Mouse (Mus musculus) stomach, embryonic 15.5 days (tissue): ENCODE data around the gene Ciapin1. TPM values are rescaled to one million over a fixed set of nuclear protein-coding genes. Genes with fewer than 3 reads are reported as not detected.

Experiments used
- ATAC-seq: fragments of 200-750 bp; cut with Nextera tagmentation; 2 replicates; pipeline ENCODE4 v1.8.0; 2017; ENCODE audit warnings: low read depth, moderate number of reproducible peaks, moderate TSS enrichment; ENCODE audit not compliant: insufficient read depth, low FRiP score
- H3K27ac ChIP-seq: fragments of 300-500 bp; sonication (generic); 2 replicates; pipeline ENCODE4 v1.5.1; 2015; ENCODE audit warnings: mild to moderate bottlenecking, inconsistent platforms
- H3K27me3 ChIP-seq: fragments of 300-500 bp; sonication (generic); replicated peaks from 2 replicates; pipeline ENCODE4 v1.6.1; 2015; ENCODE audit warnings: inconsistent platforms
- H3K36me3 ChIP-seq: fragments of 300-500 bp; sonication (generic); 2 replicates; pipeline ENCODE4 v1.6.1; 2015; ENCODE audit warnings: inconsistent platforms
- H3K4me1 ChIP-seq: fragments of 300-500 bp; sonication (generic); 2 replicates; pipeline ENCODE4 v1.6.1; 2015; ENCODE audit warnings: inconsistent platforms
- H3K4me2 ChIP-seq: fragments of 300-500 bp; sonication (generic); 2 replicates; pipeline ENCODE4 v1.6.1; 2015; ENCODE audit warnings: mild to moderate bottlenecking, inconsistent platforms
- H3K4me3 ChIP-seq: fragments of 300-500 bp; sonication (generic); replicated peaks from 2 replicates; pipeline ENCODE4 v1.5.1; 2015; ENCODE audit warnings: inconsistent platforms
- H3K9ac ChIP-seq: fragments of 300-500 bp; sonication (generic); 2 replicates; pipeline ENCODE4 v1.6.1; 2015; ENCODE audit warnings: inconsistent platforms
- H3K9me3 ChIP-seq: fragments of 300-500 bp; sonication (generic); 2 replicates; pipeline ENCODE4 v1.6.1; 2016; ENCODE audit warnings: inconsistent platforms
- WGBS: fragments of 180-500 bp; shearing (Covaris S2); methylation state at CpG from one replicate; pipeline ENCODE4 v1.1.7; 2015; 5-methylcytosine and 5-hydroxymethylcytosine counted together
- polyA plus RNA-seq: library from polyadenylated mRNA; unstranded; fragments of >200 nt; fragmentation: Nextera tagmentation; extraction: Ambion mirVana; gene quantifications from 2 replicates; pipeline ENCODE4 v1.2.1, GENCODE M21; 2015

Ciapin1 gene
- polyA plus RNA-seq, 1 experiment from 2014 or later = 89.4 TPM

- Histone ChIP-seq H3K4me3 (no peak overlapping the region), H3K9ac (no peak overlapping the region), H3K4me1 (peaks cover 36% of the 10 kb centered on the region), H3K27ac (peak overlapping the region; percentile 46; the same call in 1 of the 2 replicates), H3K36me3 (no peaks in the 10 kb centered on the region), H3K27me3 (no peaks in the 10 kb centered on the region), H3K9me3 (no peaks in the 10 kb centered on the region), H3K4me2 (peak overlapping the region; percentile 29)
- WGBS = 8% methylated on average over 11 of the region's 11 CpGs
- ATAC-seq = peak; percentile 65
These were observed 56.3 kb downstream of the Ciapin1 start for GRCm38 (mm10) chr8:94781838-94782235.

- peaks cover 36% of the 10 kb centered on the region for H3K4me1 ChIP-seq
- ATAC-seq = no peak
- 61% methylated on average over 7 of the region's 7 CpGs for WGBS
- H3K4me3 ChIP-seq = no peak overlapping the region
- peak overlapping the region; percentile 29 for H3K4me2 ChIP-seq
- H3K9me3 ChIP-seq = no peaks in the 10 kb centered on the region
- H3K9ac ChIP-seq = no peak overlapping the region
- H3K27ac ChIP-seq = peak overlapping the region; percentile 46; the same call in 1 of the 2 replicates
- H3K27me3 ChIP-seq = no peaks in the 10 kb centered on the region
- no peaks in the 10 kb centered on the region for H3K36me3 ChIP-seq
These were observed 56.9 kb downstream of the Ciapin1 start for GRCm38 (mm10) chr8:94781155-94781837.

GRCm38 (mm10) chr8:94780491-94781154 is 57.5 kb downstream of the Ciapin1 start:
- no peak overlapping the region for H3K4me2 ChIP-seq
- no peak for ATAC-seq
- 82% methylated on average over 21 of the region's 21 CpGs for WGBS

GRCm38 (mm10) chr8:94779534-94780294 is 58.4 kb downstream of the Ciapin1 start:
- no peaks in the 10 kb centered on the region for H3K27me3 ChIP-seq
- no peaks in the 10 kb centered on the region for H3K9me3 ChIP-seq
- H3K4me1 ChIP-seq = peaks cover 31% of the 10 kb centered on the region
- H3K4me3 ChIP-seq = no peak overlapping the region
- WGBS = 91% methylated on average over 16 of the region's 16 CpGs
- H3K27ac ChIP-seq = no peak overlapping the region
- no peaks in the 10 kb centered on the region for H3K36me3 ChIP-seq
- ATAC-seq = no peak
- no peak overlapping the region for H3K4me2 ChIP-seq
- no peak overlapping the region for H3K9ac ChIP-seq

More at GRCm38 (mm10) chr8:94780491-94781154, 57.5 kb downstream of the Ciapin1 start:
- Histone ChIP-seq H3K27me3 (no peaks in the 10 kb centered on the region), H3K9me3 (no peaks in the 10 kb centered on the region), H3K4me3 (no peak overlapping the region), H3K9ac (no peak overlapping the region), H3K36me3 (no peaks in the 10 kb centered on the region), H3K4me1 (peaks cover 36% of the 10 kb centered on the region), H3K27ac (no peak overlapping the region)

- no peak for ATAC-seq
- no peaks in the 10 kb centered on the region for H3K36me3 ChIP-seq
- H3K4me2 ChIP-seq = no peak overlapping the region
- H3K4me1 ChIP-seq = peaks cover 24% of the 10 kb centered on the region
- WGBS = 68% methylated on average over 10 of the region's 10 CpGs
- H3K27ac ChIP-seq = peak overlapping the region; percentile 79
- no peak overlapping the region for H3K4me3 ChIP-seq
- H3K9me3 ChIP-seq = no peaks in the 10 kb centered on the region
- H3K9ac ChIP-seq = no peak overlapping the region
- H3K27me3 ChIP-seq = no peaks in the 10 kb centered on the region; the same call in 1 of the 2 replicates
These were observed 59.1 kb downstream of the Ciapin1 start for GRCm38 (mm10) chr8:94778895-94779533.

- H3K4me3 ChIP-seq = no peak overlapping the region
- H3K9ac ChIP-seq = no peak overlapping the region
- H3K36me3 ChIP-seq = no peaks in the 10 kb centered on the region
- WGBS = 27% methylated on average over 5 of the region's 5 CpGs
- peak overlapping the region; percentile 79 for H3K27ac ChIP-seq
- H3K4me1 ChIP-seq = peaks cover 28% of the 10 kb centered on the region
- no peaks in the 10 kb centered on the region for H3K9me3 ChIP-seq
- ATAC-seq = peak; percentile 49; the same call in 1 of the 2 replicates
- no peak overlapping the region for H3K4me2 ChIP-seq
- H3K27me3 ChIP-seq = peaks cover 5% of the 10 kb centered on the region
These were observed 59.7 kb downstream of the Ciapin1 start for GRCm38 (mm10) chr8:94778473-94778872.

GRCm38 (mm10) chr8:94778036-94778435 is 60.1 kb downstream of the Ciapin1 start:
- 0 out of 2 replicates have a peak, but pooled peaks have one; percentile 8 for ATAC-seq
- Histone ChIP-seq H3K4me3 (no peak overlapping the region), H3K27ac (peak overlapping the region; percentile 79), H3K36me3 (no peaks in the 10 kb centered on the region), H3K27me3 (peaks cover 10% of the 10 kb centered on the region), H3K4me1 (peaks cover 29% of the 10 kb centered on the region), H3K4me2 (no peak overlapping the region; the same call in 1 of the 2 replicates), H3K9me3 (no peaks in the 10 kb centered on the region), H3K9ac (no peak overlapping the region)
- 63% methylated on average over 10 of the region's 10 CpGs for WGBS

GRCm38 (mm10) chr8:94776346-94776745 is 61.8 kb downstream of the Ciapin1 start:
- Histone ChIP-seq H3K27ac (no peak overlapping the region), H3K9me3 (no peaks in the 10 kb centered on the region), H3K9ac (no peak overlapping the region), H3K4me1 (peaks cover 39% of the 10 kb centered on the region), H3K4me3 (no peak overlapping the region), H3K36me3 (no peaks in the 10 kb centered on the region), H3K27me3 (peaks cover 20% of the 10 kb centered on the region), H3K4me2 (no peak overlapping the region)
- WGBS = 72% methylated on average over 2 of the region's 2 CpGs
- ATAC-seq = no peak

GRCm38 (mm10) chr8:94774601-94775000 is 63.6 kb downstream of the Ciapin1 start:
- ATAC-seq = no peak
- peaks cover 26% of the 10 kb centered on the region for H3K27me3 ChIP-seq
- peaks cover 39% of the 10 kb centered on the region for H3K4me1 ChIP-seq
- no peak overlapping the region for H3K27ac ChIP-seq
- no peak overlapping the region for H3K4me2 ChIP-seq
- H3K9ac ChIP-seq = no peak overlapping the region
- WGBS = 85% methylated on average over 1 of the region's 1 CpGs
- no peak overlapping the region for H3K4me3 ChIP-seq
- H3K9me3 ChIP-seq = no peaks in the 10 kb centered on the region
- H3K36me3 ChIP-seq = no peaks in the 10 kb centered on the region

GRCm38 (mm10) chr8:94773700-94774171 is 64.4 kb downstream of the Ciapin1 start:
- no peak overlapping the region for H3K4me2 ChIP-seq
- H3K36me3 ChIP-seq = no peaks in the 10 kb centered on the region
- peaks cover 37% of the 10 kb centered on the region for H3K4me1 ChIP-seq
- H3K27me3 ChIP-seq = peaks cover 26% of the 10 kb centered on the region
- H3K9me3 ChIP-seq = no peaks in the 10 kb centered on the region
- no peak overlapping the region for H3K27ac ChIP-seq
- H3K9ac ChIP-seq = no peak overlapping the region
- ATAC-seq = no peak
- H3K4me3 ChIP-seq = no peak overlapping the region
- WGBS = 23% methylated on average over 12 of the region's 12 CpGs

GRCm38 (mm10) chr8:94773048-94773447 is 65.1 kb downstream of the Ciapin1 start:
- peaks cover 30% of the 10 kb centered on the region for H3K4me1 ChIP-seq
- H3K27me3 ChIP-seq = peaks cover 26% of the 10 kb centered on the region
- H3K9me3 ChIP-seq = no peaks in the 10 kb centered on the region
- ATAC-seq = no peak
- H3K4me3 ChIP-seq = peak overlapping the region; percentile 54
- H3K4me2 ChIP-seq = peak overlapping the region; percentile 93
- no peak overlapping the region for H3K9ac ChIP-seq
- H3K27ac ChIP-seq = no peak overlapping the region
- H3K36me3 ChIP-seq = no peaks in the 10 kb centered on the region
- WGBS = 52% methylated on average over 6 of the region's 6 CpGs
